Mouse (Mus musculus) lung, postnatal 0 days (tissue): ENCODE measurements at regions not wholly inside any gene's neighbourhood (a gene's known extent, or its start where the extent isn't known, plus 50 kb on each side); places are given as distances from the start of the nearest gene placed in this dataset.

Source experiments
- ATAC-seq: fragments of 200-750 bp; cut with Nextera tagmentation; 2 replicates; pipeline ENCODE4 v1.8.0; 2017; ENCODE audit warnings: moderate library complexity
- DNase-seq: peaks from one replicate; pipeline ENCODE4 v3.0.0-alpha.2; 2016; ENCODE audit warnings: low spot score
- H3K27ac ChIP-seq: fragments of 300-500 bp; sonication (generic); 2 replicates; pipeline ENCODE4 v1.5.1; 2014; ENCODE audit warnings: antibody characterized with exemption, mild to moderate bottlenecking, low read length, mixed read lengths
- H3K27me3 ChIP-seq: fragments of 300-500 bp; sonication (generic); replicated peaks from 2 replicates; pipeline ENCODE4 v1.6.1; 2014; ENCODE audit warnings: low read length, mixed read lengths; ENCODE audit not compliant: insufficient read depth
- H3K36me3 ChIP-seq: fragments of 300-500 bp; sonication (generic); 2 replicates; pipeline ENCODE4 v1.6.1; 2014; ENCODE audit warnings: low read length, mixed read lengths; ENCODE audit not compliant: insufficient read depth
- H3K4me1 ChIP-seq: fragments of 300-500 bp; sonication (generic); 2 replicates; pipeline ENCODE4 v1.6.1; 2014; ENCODE audit warnings: antibody characterized with exemption, low read depth, low read length, mixed read lengths; ENCODE audit not compliant: insufficient read depth
- H3K4me2 ChIP-seq: fragments of 300-500 bp; sonication (generic); replicated peaks from 2 replicates; pipeline ENCODE4 v1.6.1; 2014; ENCODE audit warnings: low read depth, mild to moderate bottlenecking, low read length, moderate library complexity, mixed read lengths
- H3K4me3 ChIP-seq: fragments of 300-500 bp; sonication (generic); 2 replicates; pipeline ENCODE4 v1.5.1; 2014; ENCODE audit warnings: low read depth, low read length
- H3K9ac ChIP-seq: fragments of 300-500 bp; sonication (generic); replicated peaks from 2 replicates; pipeline ENCODE4 v1.6.1; 2014; ENCODE audit warnings: low read depth, mild to moderate bottlenecking
- H3K9me3 ChIP-seq: fragments of 300-500 bp; sonication (generic); 2 replicates; pipeline ENCODE4 v1.6.1; 2016; ENCODE audit warnings: low read length, mixed read lengths
- CTCF ChIP-seq: IDR thresholded peaks from 2 replicates; pipeline ENCODE4 v1.5.1; 2016; ENCODE audit warnings: antibody characterized with exemption, mild to moderate bottlenecking
- EP300 ChIP-seq: IDR thresholded peaks from 2 replicates; pipeline ENCODE4 v1.6.1; 2016; ENCODE audit warnings: antibody characterized with exemption, mild to moderate bottlenecking, control low read depth
- WGBS: fragments of 180-500 bp; shearing (Covaris S2); extraction: QIAGEN DNeasy Blood & Tissue Kit; methylation state at CpG from one replicate; pipeline ENCODE4 v1.1.7; 2014; 5-methylcytosine and 5-hydroxymethylcytosine counted together

- ATAC-seq: no peak
- H3K9ac ChIP-seq: no peak overlapping the region
- H3K4me1 ChIP-seq: no peaks in the 10 kb centered on the region
- H3K4me3 ChIP-seq: no peak overlapping the region
- WGBS: 72% methylated on average over 5 of the region's 5 CpGs
- no peak overlapping the region for H3K27ac ChIP-seq
- H3K36me3 ChIP-seq: no peaks in the 10 kb centered on the region
- no peak overlapping the region for H3K4me2 ChIP-seq
- no peak for DNase-seq
- no peaks in the 10 kb centered on the region for H3K9me3 ChIP-seq
- H3K27me3 ChIP-seq: no peaks in the 10 kb centered on the region
- TF ChIP-seq EP300 (no peak), CTCF (no peak)
Observed at GRCm38 (mm10) chr4:88998286-88998685, 118.3 kb upstream of the Ifne start.

- Histone ChIP-seq H3K4me3 (no peak overlapping the region), H3K4me1 (no peaks in the 10 kb centered on the region), H3K27ac (no peak overlapping the region), H3K9ac (no peak overlapping the region), H3K36me3 (no peaks in the 10 kb centered on the region), H3K4me2 (no peak overlapping the region), H3K9me3 (no peaks in the 10 kb centered on the region), H3K27me3 (no peaks in the 10 kb centered on the region)
- 68% methylated on average over 5 of the region's 5 CpGs for WGBS
- ATAC-seq (no peak), DNase-seq (no peak)
- TF ChIP-seq CTCF: no peak
- no peak for TF ChIP-seq EP300
Observed at GRCm38 (mm10) chr4:88995129-88995919, 115.3 kb upstream of the Ifne start.

- Histone ChIP-seq H3K4me3 (no peak overlapping the region), H3K27me3 (no peaks in the 10 kb centered on the region), H3K36me3 (no peaks in the 10 kb centered on the region), H3K4me2 (no peak overlapping the region), H3K27ac (no peak overlapping the region), H3K4me1 (no peaks in the 10 kb centered on the region), H3K9me3 (no peaks in the 10 kb centered on the region), H3K9ac (no peak overlapping the region)
- ATAC-seq (no peak), DNase-seq (no peak)
- 58% methylated on average over 4 of the region's 4 CpGs for WGBS
- TF ChIP-seq CTCF (no peak), EP300 (no peak)
Observed at GRCm38 (mm10) chr4:88994486-88994885, 114.5 kb upstream of the Ifne start.

- ATAC-seq: no peak
- H3K4me3 ChIP-seq: no peak overlapping the region
- 78% methylated on average over 2 of the region's 2 CpGs for WGBS
- no peak for DNase-seq
- no peaks in the 10 kb centered on the region for H3K36me3 ChIP-seq
- no peaks in the 10 kb centered on the region for H3K4me1 ChIP-seq
- H3K9me3 ChIP-seq: no peaks in the 10 kb centered on the region
- H3K27ac ChIP-seq: no peak overlapping the region
- no peak overlapping the region for H3K9ac ChIP-seq
- TF ChIP-seq EP300 (no peak), CTCF (no peak)
- H3K4me2 ChIP-seq: no peak overlapping the region
- H3K27me3 ChIP-seq: no peaks in the 10 kb centered on the region
Observed at GRCm38 (mm10) chr4:88992498-88992897, 112.5 kb upstream of the Ifne start.

- Histone ChIP-seq H3K4me1 (no peaks in the 10 kb centered on the region), H3K27ac (no peak overlapping the region), H3K4me3 (no peak overlapping the region), H3K36me3 (no peaks in the 10 kb centered on the region), H3K9me3 (no peaks in the 10 kb centered on the region), H3K27me3 (no peaks in the 10 kb centered on the region), H3K9ac (no peak overlapping the region), H3K4me2 (no peak overlapping the region)
- DNase-seq (no peak), ATAC-seq (no peak)
- no peak for TF ChIP-seq CTCF
- TF ChIP-seq EP300: no peak
- WGBS: 29% methylated on average over 4 of the region's 4 CpGs
Observed at GRCm38 (mm10) chr4:88988363-88988762, 108.4 kb upstream of the Ifne start.

- WGBS: 44% methylated on average over 1 of the region's 1 CpGs
- H3K9ac ChIP-seq: no peak overlapping the region
- no peak overlapping the region for H3K27ac ChIP-seq
- no peak overlapping the region for H3K4me2 ChIP-seq
- TF ChIP-seq EP300 (no peak), CTCF (no peak)
- H3K9me3 ChIP-seq: no peaks in the 10 kb centered on the region
- H3K36me3 ChIP-seq: no peaks in the 10 kb centered on the region
- H3K4me3 ChIP-seq: no peak overlapping the region
- no peak for DNase-seq
- H3K27me3 ChIP-seq: no peaks in the 10 kb centered on the region
- ATAC-seq: no peak
- no peaks in the 10 kb centered on the region for H3K4me1 ChIP-seq
Observed at GRCm38 (mm10) chr4:88987103-88987502, 107.1 kb upstream of the Ifne start.
